Mouse (Mus musculus) heart, postnatal 0 days (tissue): ENCODE data around the gene Ldhc. TPM values are rescaled to one million over a fixed set of nuclear protein-coding genes. Genes with fewer than 3 reads are reported as not detected.

Experiments
- ATAC-seq: fragments of 200-750 bp; cut with Nextera tagmentation; 2 replicates; pipeline ENCODE4 v1.8.0; 2017; ENCODE audit warnings: low read depth, moderate number of reproducible peaks, moderate library complexity; ENCODE audit not compliant: insufficient read depth
- DNase-seq: peaks from one replicate; pipeline ENCODE4 v3.0.0-alpha.2; 2016; ENCODE audit warnings: low spot score
- H3K27ac ChIP-seq: fragments of 300-500 bp; sonication (generic); 2 replicates; pipeline ENCODE4 v1.5.1; 2014; ENCODE audit warnings: low read depth, mild to moderate bottlenecking
- H3K27me3 ChIP-seq: fragments of 300-500 bp; sonication (generic); 2 replicates; pipeline ENCODE4 v1.6.1; 2014; ENCODE audit warnings: low read length, mixed read lengths; ENCODE audit not compliant: control insufficient read depth, insufficient read depth
- H3K36me3 ChIP-seq: fragments of 300-500 bp; sonication (generic); replicated peaks from 2 replicates; pipeline ENCODE4 v1.6.1; 2014; ENCODE audit warnings: low read length, mixed read lengths; ENCODE audit not compliant: control insufficient read depth, insufficient read depth
- H3K4me1 ChIP-seq: fragments of 300-500 bp; sonication (generic); 2 replicates; pipeline ENCODE4 v1.6.1; 2014; ENCODE audit warnings: antibody characterized with exemption; ENCODE audit not compliant: control insufficient read depth, insufficient read depth
- H3K4me2 ChIP-seq: fragments of 300-500 bp; sonication (generic); 2 replicates; pipeline ENCODE4 v1.6.1; 2014; ENCODE audit warnings: low read depth, mild to moderate bottlenecking, low read length, moderate library complexity
- H3K4me3 ChIP-seq: fragments of 300-500 bp; sonication (generic); 2 replicates; pipeline ENCODE4 v1.5.1; 2014; ENCODE audit warnings: low read depth, low read length
- H3K9ac ChIP-seq: fragments of 300-500 bp; sonication (generic); replicated peaks from 2 replicates; pipeline ENCODE4 v1.6.1; 2014; ENCODE audit warnings: low read depth, low read length, mixed read lengths
- H3K9me3 ChIP-seq: fragments of 300-500 bp; sonication (generic); replicated peaks from 2 replicates; pipeline ENCODE4 v1.6.1; 2016; ENCODE audit warnings: low read length; ENCODE audit not compliant: control insufficient read depth
- CTCF ChIP-seq: IDR thresholded peaks from 2 replicates; pipeline ENCODE4 v1.5.1; 2016; ENCODE audit warnings: antibody characterized with exemption, control low read depth, low read depth
- EP300 ChIP-seq: IDR thresholded peaks from 2 replicates; pipeline ENCODE4 v1.6.1; 2016; ENCODE audit warnings: antibody characterized with exemption, low read depth
- WGBS: fragments of 180-500 bp; shearing (Covaris S2); extraction: QIAGEN DNeasy Blood & Tissue Kit; methylation state at CpG from one replicate; pipeline ENCODE4 v1.1.7; 2014; 5-methylcytosine and 5-hydroxymethylcytosine counted together
- polyA plus RNA-seq: library from polyadenylated mRNA; unstranded; fragments of >200 nt; fragmentation: Nextera tagmentation; extraction: Ambion mirVana; gene quantifications from 2 replicates; pipeline ENCODE4 v1.2.1, GENCODE M21; 2015
- total RNA-seq: library from RNA; depleted of rRNA; stranded (reverse); fragments of >200 nt; gene quantifications from 2 replicates; pipeline ENCODE4 v1.2.3, GENCODE M21; 2014; ENCODE audit warnings: low replicate concordance

The Ldhc gene
- total and polyA plus RNA-seq, 2 experiments from 2014 or later = not detected

GRCm38 (mm10) chr7:46833670-46834255 lies 27.2 kb upstream of the Ldhc start:
- TF ChIP-seq EP300 = no peak
- no peak for TF ChIP-seq CTCF
- no peak overlapping the region for H3K9ac ChIP-seq
- 77% methylated on average over 7 of the region's 7 CpGs for WGBS
- no peak for ATAC-seq
- H3K27ac ChIP-seq = no peak overlapping the region
- no peak overlapping the region for H3K4me3 ChIP-seq
- H3K9me3 ChIP-seq = no peaks in the 10 kb centered on the region
- H3K4me2 ChIP-seq = no peak overlapping the region
- no peaks in the 10 kb centered on the region for H3K36me3 ChIP-seq
- no peaks in the 10 kb centered on the region for H3K27me3 ChIP-seq
- no peak for DNase-seq
- peaks cover 23% of the 10 kb centered on the region for H3K4me1 ChIP-seq

GRCm38 (mm10) chr7:46834994-46835610 lies 25.9 kb upstream of the Ldhc start:
- WGBS = 59% methylated on average over 12 of the region's 14 CpGs
- no peaks in the 10 kb centered on the region for H3K36me3 ChIP-seq
- H3K4me2 ChIP-seq = no peak overlapping the region
- no peak for ATAC-seq
- TF ChIP-seq CTCF (no peak), EP300 (no peak)
- H3K4me3 ChIP-seq = no peak overlapping the region
- H3K27ac ChIP-seq = no peak overlapping the region
- no peaks in the 10 kb centered on the region for H3K27me3 ChIP-seq
- no peaks in the 10 kb centered on the region for H3K9me3 ChIP-seq
- no peak for DNase-seq
- peaks cover 33% of the 10 kb centered on the region for H3K4me1 ChIP-seq
- H3K9ac ChIP-seq = no peak overlapping the region

GRCm38 (mm10) chr7:46836357-46836756 lies 24.6 kb upstream of the Ldhc start:
- peaks cover 21% of the 10 kb centered on the region for H3K4me1 ChIP-seq
- H3K27me3 ChIP-seq = no peaks in the 10 kb centered on the region
- no peak overlapping the region for H3K27ac ChIP-seq
- TF ChIP-seq EP300 (no peak), CTCF (no peak)
- H3K9ac ChIP-seq = no peak overlapping the region
- no peaks in the 10 kb centered on the region for H3K9me3 ChIP-seq
- WGBS = 72% methylated on average over 5 of the region's 5 CpGs
- no peak overlapping the region for H3K4me2 ChIP-seq
- ATAC-seq = no peak
- no peak overlapping the region for H3K4me3 ChIP-seq
- DNase-seq = no peak
- no peaks in the 10 kb centered on the region for H3K36me3 ChIP-seq

GRCm38 (mm10) chr7:46837073-46837472 lies 23.9 kb upstream of the Ldhc start:
- Histone ChIP-seq H3K27me3 (no peaks in the 10 kb centered on the region), H3K9me3 (no peaks in the 10 kb centered on the region), H3K36me3 (no peaks in the 10 kb centered on the region), H3K27ac (no peak overlapping the region), H3K9ac (no peak overlapping the region), H3K4me1 (peaks cover 17% of the 10 kb centered on the region), H3K4me2 (no peak overlapping the region), H3K4me3 (no peak overlapping the region)
- DNase-seq (no peak), ATAC-seq (no peak)
- 77% methylated on average over 5 of the region's 5 CpGs for WGBS
- TF ChIP-seq EP300 (no peak), CTCF (no peak)

GRCm38 (mm10) chr7:46838104-46838671 lies 22.8 kb upstream of the Ldhc start:
- Histone ChIP-seq H3K27ac (peak overlapping the region; percentile 84), H3K36me3 (no peaks in the 10 kb centered on the region), H3K4me3 (no peak overlapping the region), H3K27me3 (no peaks in the 10 kb centered on the region), H3K4me2 (peak overlapping the region; percentile 33), H3K9me3 (no peaks in the 10 kb centered on the region), H3K4me1 (peaks cover 17% of the 10 kb centered on the region), H3K9ac (no peak overlapping the region)
- TF ChIP-seq EP300 (no peak), CTCF (no peak)
- peak; percentile 65 for DNase-seq
- peak; percentile 57 for ATAC-seq
- WGBS = 12% methylated on average over 8 of the region's 9 CpGs
